Mouse (Mus musculus) limb, embryonic 10.5 days (tissue): ENCODE results near the gene Iscu. TPM values are rescaled to one million over a fixed set of nuclear protein-coding genes. Genes with fewer than 3 reads are reported as not detected.
A peak's percentile ranks its signal among the peaks of the same experiment; 100 is the strongest.
"Not testable (repeated sequence)": the region's sequence is repeated elsewhere in the genome, so short reads cannot be mapped to it uniquely, and the experiment has no call there.

Experiments
- DNase-seq: peaks from one replicate; pipeline ENCODE4 v3.0.0-alpha.2; 2017; ENCODE audit warnings: low spot score
- H3K27ac ChIP-seq: fragments of 300-500 bp; sonication (generic); 2 replicates; pipeline ENCODE4 v1.5.1; 2016; ENCODE audit warnings: mild to moderate bottlenecking
- H3K27me3 ChIP-seq: fragments of 300-500 bp; sonication (generic); 2 replicates; pipeline ENCODE4 v1.6.1; 2016; ENCODE audit warnings: low read depth, mild to moderate bottlenecking; ENCODE audit not compliant: poor library complexity, severe bottlenecking
- H3K36me3 ChIP-seq: fragments of 300-500 bp; sonication (generic); 2 replicates; pipeline ENCODE4 v1.6.1; 2016; ENCODE audit warnings: mild to moderate bottlenecking, moderate library complexity
- H3K4me1 ChIP-seq: fragments of 300-500 bp; sonication (generic); 2 replicates; pipeline ENCODE4 v1.6.1; 2016
- H3K4me3 ChIP-seq: fragments of 300-500 bp; sonication (generic); 2 replicates; pipeline ENCODE4 v1.5.1; 2016; ENCODE audit warnings: mild to moderate bottlenecking, moderate library complexity
- H3K9me3 ChIP-seq: fragments of 300-500 bp; sonication (generic); replicated peaks from 2 replicates; pipeline ENCODE4 v1.6.1; 2016; ENCODE audit warnings: mild to moderate bottlenecking
- WGBS: fragments of 180-500 bp; shearing (Covaris S2); methylation state at CpG from one replicate; pipeline ENCODE4 v1.1.7; 2016; 5-methylcytosine and 5-hydroxymethylcytosine counted together
- polyA plus RNA-seq: library from polyadenylated mRNA; unstranded; fragments of >200 nt; fragmentation: Nextera tagmentation; extraction: Ambion mirVana; gene quantifications from 2 replicates; pipeline ENCODE4 v1.2.1, GENCODE M21; 2016

Iscu gene
- polyA plus RNA-seq, 1 experiment from 2014 or later = 106 TPM

GRCm38 (mm10) chr5:113768806-113769205 lies 3.7 kb upstream of the Iscu start:
- H3K4me3 ChIP-seq = no peak overlapping the region
- peaks cover 26% of the 10 kb centered on the region for H3K4me1 ChIP-seq
- no peaks in the 10 kb centered on the region for H3K9me3 ChIP-seq
- H3K36me3 ChIP-seq = peaks cover 60% of the 10 kb centered on the region
- no peak overlapping the region for H3K27ac ChIP-seq
- H3K27me3 ChIP-seq = no peaks in the 10 kb centered on the region
- no peak for DNase-seq
- 92% methylated on average over 8 of the region's 8 CpGs for WGBS

- Histone ChIP-seq H3K27me3 (no peaks in the 10 kb centered on the region), H3K4me3 (peak overlapping the region; percentile 95), H3K36me3 (peaks cover 57% of the 10 kb centered on the region), H3K27ac (peak overlapping the region; percentile 98), H3K9me3 (no peaks in the 10 kb centered on the region), H3K4me1 (peaks cover 28% of the 10 kb centered on the region)
- DNase-seq = peak; percentile 88
- under 1% methylated on average over 97 of the region's 97 CpGs for WGBS
These were observed 1.1 kb upstream of the Iscu start for GRCm38 (mm10) chr5:113771213-113772162.

DNA sequence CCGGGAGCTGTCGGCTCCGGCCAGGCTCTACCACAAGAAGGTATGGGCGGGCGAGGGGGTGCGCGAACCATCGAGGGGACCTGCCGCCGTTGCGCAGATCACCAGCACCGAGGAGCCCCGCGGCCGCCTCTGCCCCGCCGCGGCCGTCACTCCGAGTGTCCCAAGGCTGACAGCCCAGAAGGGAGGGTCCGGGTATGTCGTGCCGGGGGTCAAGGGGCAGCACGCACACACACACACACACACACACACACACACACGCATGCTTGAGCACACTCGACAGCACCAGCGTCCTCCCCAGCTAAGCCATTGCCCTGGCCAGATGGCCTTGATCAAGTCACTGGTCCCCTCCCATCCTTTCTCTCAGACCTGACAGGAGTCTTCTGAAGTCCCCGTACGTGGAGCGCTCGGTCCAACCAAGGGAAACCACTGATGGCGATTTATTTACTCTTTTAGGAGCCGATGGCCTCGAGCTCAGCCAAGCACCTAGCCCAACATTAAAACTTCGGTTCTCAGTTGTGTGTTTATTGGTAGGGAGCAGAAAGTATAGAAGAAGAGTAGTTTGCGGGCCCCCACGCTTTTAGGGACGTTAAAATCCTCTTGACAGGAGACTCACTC lies 464 bp downstream of the Iscu start:
- H3K4me3 ChIP-seq = peak overlapping the region; percentile 95
- H3K4me1 ChIP-seq = peaks cover 28% of the 10 kb centered on the region
- no peak for DNase-seq
- peak overlapping the region; percentile 98 for H3K27ac ChIP-seq
- H3K27me3 ChIP-seq = no peaks in the 10 kb centered on the region
- H3K9me3 ChIP-seq = no peaks in the 10 kb centered on the region
- 1% methylated on average over 38 of the region's 38 CpGs for WGBS
- H3K36me3 ChIP-seq = peaks cover 55% of the 10 kb centered on the region

DNA sequence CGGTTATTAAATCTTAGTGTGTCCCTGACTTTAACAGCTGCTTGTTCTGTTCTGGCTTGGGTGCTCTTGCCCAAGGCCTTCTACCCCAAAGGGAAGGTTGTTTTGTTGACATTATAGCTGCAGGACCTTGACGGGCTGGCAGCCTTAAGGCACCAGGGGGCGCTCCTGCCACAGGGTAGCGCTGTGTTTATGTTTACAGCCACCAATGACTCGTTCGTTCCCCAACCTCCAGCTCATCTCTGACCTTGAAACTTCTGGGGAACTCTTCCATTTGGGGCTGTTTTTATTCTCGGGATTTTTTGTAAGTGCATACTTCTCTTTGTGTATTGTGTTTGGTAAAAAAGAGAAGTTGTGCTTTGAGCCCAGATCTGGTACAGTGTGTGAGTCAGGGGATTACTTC lies 1.1 kb downstream of the Iscu start:
- Histone ChIP-seq H3K4me1 (peaks cover 28% of the 10 kb centered on the region), H3K27ac (no peak overlapping the region), H3K36me3 (peaks cover 55% of the 10 kb centered on the region), H3K4me3 (peak overlapping the region; percentile 95), H3K27me3 (no peaks in the 10 kb centered on the region), H3K9me3 (no peaks in the 10 kb centered on the region)
- DNase-seq = peak; percentile 94
- WGBS = 2% methylated on average over 7 of the region's 7 CpGs

GRCm38 (mm10) chr5:113775585-113775984 lies 3.0 kb downstream of the Iscu start:
- H3K4me3 ChIP-seq = no peak overlapping the region
- no peak for DNase-seq
- no peak overlapping the region for H3K27ac ChIP-seq

GRCm38 (mm10) chr5:113776128-113776895 lies 3.8 kb downstream of the Iscu start:
- Histone ChIP-seq H3K27me3 (no peaks in the 10 kb centered on the region), H3K4me1 (peaks cover 18% of the 10 kb centered on the region), H3K27ac (peak overlapping the region; percentile 19; the same call in 1 of the 2 replicates), H3K36me3 (peaks cover 46% of the 10 kb centered on the region), H3K4me3 (no peak overlapping the region), H3K9me3 (no peaks in the 10 kb centered on the region)
- no peak for DNase-seq
- WGBS = 93% methylated on average over 15 of the region's 15 CpGs

More at GRCm38 (mm10) chr5:113775585-113775984, 3.0 kb downstream of the Iscu start:
- Histone ChIP-seq H3K27me3 (no peaks in the 10 kb centered on the region), H3K36me3 (peaks cover 46% of the 10 kb centered on the region), H3K9me3 (no peaks in the 10 kb centered on the region), H3K4me1 (peaks cover 11% of the 10 kb centered on the region)
- WGBS = 94% methylated on average over 10 of the region's 10 CpGs

DNA sequence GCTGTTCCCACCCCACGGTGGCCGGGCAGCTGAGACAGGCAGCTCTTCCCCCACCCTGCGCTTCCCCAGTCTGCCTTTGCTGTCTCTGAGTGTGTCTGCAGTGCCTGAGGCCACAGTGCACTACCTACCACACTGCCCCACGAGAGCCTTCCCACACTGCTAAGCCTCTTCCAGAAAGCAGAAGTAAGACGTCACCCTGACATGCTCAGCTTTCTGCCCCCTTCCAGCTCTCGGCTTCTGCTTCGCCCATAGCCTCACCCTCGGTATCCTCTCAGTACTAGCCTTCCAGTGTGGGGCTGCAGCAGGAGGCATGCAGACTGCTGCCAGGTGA lies 4.3 kb downstream of the Iscu start:
- 92% methylated on average over 8 of the region's 8 CpGs for WGBS
- no peaks in the 10 kb centered on the region for H3K27me3 ChIP-seq
- no peak for DNase-seq
- peaks cover 46% of the 10 kb centered on the region for H3K36me3 ChIP-seq
- peaks cover 23% of the 10 kb centered on the region for H3K4me1 ChIP-seq
- H3K9me3 ChIP-seq = no peaks in the 10 kb centered on the region
- no peak overlapping the region for H3K4me3 ChIP-seq
- H3K27ac ChIP-seq = peak overlapping the region; percentile 19; the same call in 1 of the 2 replicates

DNA sequence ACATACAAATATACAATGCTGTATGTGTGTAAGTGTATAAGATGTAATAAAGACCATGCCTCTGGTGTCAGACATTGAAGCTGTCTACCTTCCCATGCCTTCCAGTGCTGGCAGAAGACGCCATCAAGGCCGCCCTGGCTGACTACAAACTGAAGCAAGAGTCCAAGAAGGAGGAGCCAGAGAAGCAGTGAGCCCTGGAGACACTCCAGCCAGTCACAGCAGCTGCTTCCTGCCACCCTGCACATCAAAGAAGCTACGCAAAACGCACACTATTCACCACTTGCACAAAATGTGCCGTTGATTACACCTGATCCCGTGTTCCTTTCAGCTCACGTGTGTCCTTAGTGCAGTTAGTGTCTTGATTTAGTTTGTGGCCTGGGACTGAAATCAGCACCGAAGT lies 5.2 kb downstream of the Iscu start:
- not testable (repeated sequence) for H3K9me3 ChIP-seq, DNase-seq, H3K27me3 ChIP-seq, H3K27ac ChIP-seq, H3K4me3 ChIP-seq
- Histone ChIP-seq H3K4me1 (peaks cover 27% of the 10 kb centered on the region), H3K36me3 (peaks cover 46% of the 10 kb centered on the region)
- 87% methylated on average over 8 of the region's 8 CpGs for WGBS

GRCm38 (mm10) chr5:113779569-113779968 lies 7.0 kb downstream of the Iscu start:
- H3K4me3 ChIP-seq = no peak overlapping the region
- no peaks in the 10 kb centered on the region for H3K27me3 ChIP-seq
- 84% methylated on average over 5 of the region's 5 CpGs for WGBS
- no peaks in the 10 kb centered on the region for H3K9me3 ChIP-seq
- peaks cover 35% of the 10 kb centered on the region for H3K4me1 ChIP-seq
- DNase-seq = no peak
- peaks cover 42% of the 10 kb centered on the region for H3K36me3 ChIP-seq
- H3K27ac ChIP-seq = 0 out of 2 replicates have a peak overlapping the region, but pooled peaks have one; percentile 42

GRCm38 (mm10) chr5:113780082-113780752 lies 7.7 kb downstream of the Iscu start:
- no peak for DNase-seq
- WGBS = 94% methylated on average over 3 of the region's 3 CpGs
- H3K4me3 ChIP-seq = no peak overlapping the region
- peaks cover 35% of the 10 kb centered on the region for H3K36me3 ChIP-seq
- peaks cover 39% of the 10 kb centered on the region for H3K4me1 ChIP-seq
- H3K27me3 ChIP-seq = no peaks in the 10 kb centered on the region
- no peaks in the 10 kb centered on the region for H3K9me3 ChIP-seq
- no peak overlapping the region for H3K27ac ChIP-seq

DNA sequence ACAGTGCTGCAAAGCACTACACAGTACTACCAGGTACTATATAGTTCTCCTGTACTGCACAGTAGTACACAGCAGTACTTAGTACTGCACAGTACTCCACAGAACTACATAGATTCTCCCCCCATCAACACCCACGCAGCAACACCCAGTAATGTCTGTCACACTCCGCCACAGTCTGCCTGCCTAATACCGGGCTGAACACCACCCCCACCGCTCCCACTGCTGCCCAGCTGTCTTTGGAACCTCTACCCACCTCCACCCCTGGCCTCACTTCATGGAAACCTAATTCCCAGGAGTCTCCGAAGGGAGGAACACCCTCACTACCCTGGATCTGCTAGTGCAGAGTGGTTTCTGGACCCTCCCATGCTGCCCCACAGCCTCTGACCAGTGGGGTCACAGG lies 8.2 kb downstream of the Iscu start:
- Histone ChIP-seq H3K4me1 (peaks cover 39% of the 10 kb centered on the region), H3K27me3 (no peaks in the 10 kb centered on the region), H3K9me3 (no peaks in the 10 kb centered on the region), H3K27ac (peak overlapping the region; percentile 58; the same call in 1 of the 2 replicates), H3K36me3 (peaks cover 30% of the 10 kb centered on the region), H3K4me3 (no peak overlapping the region)
- no peak for DNase-seq
- WGBS = 92% methylated on average over 5 of the region's 5 CpGs

DNA sequence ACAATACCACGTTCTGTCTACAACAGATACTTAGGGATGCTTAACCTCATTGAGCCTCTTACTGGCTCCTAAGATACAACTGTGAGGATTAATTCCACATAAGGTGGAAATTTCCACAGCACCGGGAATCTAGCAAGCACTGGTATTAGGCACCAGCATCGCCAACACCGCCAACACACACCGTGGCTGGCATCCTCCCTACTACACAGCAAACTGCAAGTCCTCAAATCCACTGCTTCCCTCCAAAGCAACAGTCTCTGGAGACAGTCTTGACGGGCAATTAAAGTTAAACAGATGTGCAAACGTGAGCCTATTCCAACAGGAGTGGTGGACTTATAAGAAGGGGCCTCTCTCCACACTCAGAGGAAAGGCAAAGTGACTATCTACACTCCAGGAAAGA lies 8.7 kb downstream of the Iscu start:
- Histone ChIP-seq H3K9me3 (no peaks in the 10 kb centered on the region), H3K27ac (peak overlapping the region; percentile 58), H3K27me3 (no peaks in the 10 kb centered on the region), H3K4me3 (no peak overlapping the region), H3K36me3 (peaks cover 25% of the 10 kb centered on the region), H3K4me1 (peaks cover 39% of the 10 kb centered on the region)
- 83% methylated on average over 7 of the region's 7 CpGs for WGBS
- DNase-seq = no peak
